Mouse (Mus musculus) midbrain, embryonic 13.5 days (tissue): ENCODE results near the gene Asl. TPM values are rescaled to one million over a fixed set of nuclear protein-coding genes. Genes with fewer than 3 reads are reported as not detected.

Experiments
- ATAC-seq: fragments of 200-750 bp; cut with Nextera tagmentation; 2 replicates; pipeline ENCODE4 v1.8.0; 2017; ENCODE audit warnings: mild to moderate bottlenecking, moderate TSS enrichment, moderate library complexity
- H3K27ac ChIP-seq: fragments of 300-500 bp; sonication (generic); 2 replicates; pipeline ENCODE4 v1.5.1; 2015; ENCODE audit warnings: inconsistent platforms, mild to moderate bottlenecking, moderate library complexity
- H3K27me3 ChIP-seq: fragments of 300-500 bp; sonication (generic); 2 replicates; pipeline ENCODE4 v1.6.1; 2015; ENCODE audit warnings: mild to moderate bottlenecking, inconsistent platforms
- H3K36me3 ChIP-seq: fragments of 300-500 bp; sonication (generic); 2 replicates; pipeline ENCODE4 v1.6.1; 2015; ENCODE audit warnings: mild to moderate bottlenecking, inconsistent platforms
- H3K4me1 ChIP-seq: fragments of 300-500 bp; sonication (generic); replicated peaks from 2 replicates; pipeline ENCODE4 v1.6.1; 2015; ENCODE audit warnings: inconsistent platforms
- H3K4me2 ChIP-seq: fragments of 300-500 bp; sonication (generic); replicated peaks from 2 replicates; pipeline ENCODE4 v1.6.1; 2015; ENCODE audit warnings: moderate library complexity, mild to moderate bottlenecking, inconsistent platforms
- H3K4me3 ChIP-seq: fragments of 300-500 bp; sonication (generic); replicated peaks from 2 replicates; pipeline ENCODE4 v1.5.1; 2015; ENCODE audit warnings: mild to moderate bottlenecking, inconsistent platforms
- H3K9ac ChIP-seq: fragments of 300-500 bp; sonication (generic); replicated peaks from 2 replicates; pipeline ENCODE4 v1.6.1; 2015; ENCODE audit warnings: mild to moderate bottlenecking, inconsistent platforms
- H3K9me3 ChIP-seq: fragments of 300-500 bp; sonication (generic); 2 replicates; pipeline ENCODE4 v1.6.1; 2016; ENCODE audit warnings: mild to moderate bottlenecking, inconsistent platforms
- WGBS: fragments of 180-500 bp; shearing (Covaris S2); methylation state at CpG from one replicate; pipeline ENCODE4 v1.1.7; 2015; 5-methylcytosine and 5-hydroxymethylcytosine counted together
- polyA plus RNA-seq: library from polyadenylated mRNA; unstranded; fragments of >200 nt; fragmentation: Nextera tagmentation; extraction: Ambion mirVana; gene quantifications from 2 replicates; pipeline ENCODE4 v1.2.1, GENCODE M21; 2015

Gene Asl
- polyA plus RNA-seq, 1 experiment from 2014 or later, result 30.4 TPM

GRCm38 (mm10) chr5:130059413-130060328, 30.6 kb upstream of the Asl start:
- H3K27me3 ChIP-seq, result no peaks in the 10 kb centered on the region
- no peak overlapping the region for H3K9ac ChIP-seq
- 67% methylated on average over 12 of the region's 12 CpGs for WGBS
- no peak overlapping the region for H3K4me3 ChIP-seq
- H3K4me1 ChIP-seq, result no peaks in the 10 kb centered on the region
- peaks cover 44% of the 10 kb centered on the region for H3K36me3 ChIP-seq
- no peak for ATAC-seq
- no peaks in the 10 kb centered on the region for H3K9me3 ChIP-seq
- no peak overlapping the region for H3K4me2 ChIP-seq
- no peak overlapping the region for H3K27ac ChIP-seq

- Histone ChIP-seq H3K9me3 (no peaks in the 10 kb centered on the region), H3K27ac (no peak overlapping the region), H3K4me1 (peaks cover 5% of the 10 kb centered on the region; the same call in 1 of the 2 replicates), H3K9ac (no peak overlapping the region), H3K36me3 (peaks cover 47% of the 10 kb centered on the region), H3K4me3 (no peak overlapping the region), H3K27me3 (no peaks in the 10 kb centered on the region), H3K4me2 (no peak overlapping the region)
- 97% methylated on average over 2 of the region's 2 CpGs for WGBS
- ATAC-seq, result no peak
Observed at GRCm38 (mm10) chr5:130056303-130056702, 27.3 kb upstream of the Asl start.

GRCm38 (mm10) chr5:130055688-130056087, 26.6 kb upstream of the Asl start:
- Histone ChIP-seq H3K36me3 (peaks cover 49% of the 10 kb centered on the region), H3K27ac (no peak overlapping the region), H3K4me3 (no peak overlapping the region), H3K4me1 (peaks cover 8% of the 10 kb centered on the region; the same call in 1 of the 2 replicates), H3K27me3 (no peaks in the 10 kb centered on the region), H3K9me3 (no peaks in the 10 kb centered on the region), H3K9ac (no peak overlapping the region), H3K4me2 (no peak overlapping the region)
- 92% methylated on average over 4 of the region's 4 CpGs for WGBS
- ATAC-seq, result no peak

- Histone ChIP-seq H3K27ac (no peak overlapping the region), H3K9me3 (no peaks in the 10 kb centered on the region), H3K9ac (no peak overlapping the region), H3K4me1 (peaks cover 12% of the 10 kb centered on the region; the same call in 1 of the 2 replicates), H3K36me3 (peaks cover 48% of the 10 kb centered on the region), H3K4me3 (no peak overlapping the region), H3K27me3 (no peaks in the 10 kb centered on the region), H3K4me2 (no peak overlapping the region)
- 94% methylated on average over 6 of the region's 6 CpGs for WGBS
- no peak for ATAC-seq
Observed at GRCm38 (mm10) chr5:130052955-130053354, 23.9 kb upstream of the Asl start.

GRCm38 (mm10) chr5:130052510-130052909, 23.5 kb upstream of the Asl start:
- Histone ChIP-seq H3K36me3 (peaks cover 48% of the 10 kb centered on the region), H3K4me2 (no peak overlapping the region), H3K27me3 (no peaks in the 10 kb centered on the region), H3K4me1 (peaks cover 12% of the 10 kb centered on the region; the same call in 1 of the 2 replicates), H3K9me3 (no peaks in the 10 kb centered on the region), H3K27ac (no peak overlapping the region; the same call in 1 of the 2 replicates), H3K4me3 (no peak overlapping the region), H3K9ac (no peak overlapping the region)
- 67% methylated on average over 5 of the region's 5 CpGs for WGBS
- ATAC-seq, result no peak

GRCm38 (mm10) chr5:130051073-130051860, 22.2 kb upstream of the Asl start:
- Histone ChIP-seq H3K27me3 (no peaks in the 10 kb centered on the region), H3K36me3 (peaks cover 60% of the 10 kb centered on the region), H3K9me3 (no peaks in the 10 kb centered on the region), H3K9ac (no peak overlapping the region), H3K4me3 (no peak overlapping the region), H3K4me1 (peaks cover 12% of the 10 kb centered on the region; the same call in 1 of the 2 replicates), H3K27ac (no peak overlapping the region), H3K4me2 (no peak overlapping the region)
- 87% methylated on average over 15 of the region's 15 CpGs for WGBS
- no peak for ATAC-seq

GRCm38 (mm10) chr5:130050416-130050815, 21.4 kb upstream of the Asl start:
- no peak overlapping the region for H3K4me3 ChIP-seq
- no peak overlapping the region for H3K4me2 ChIP-seq
- 45% methylated on average over 6 of the region's 6 CpGs for WGBS
- H3K27ac ChIP-seq, result no peak overlapping the region
- ATAC-seq, result no peak
- H3K4me1 ChIP-seq, result peaks cover 12% of the 10 kb centered on the region; the same call in 1 of the 2 replicates
- H3K9me3 ChIP-seq, result no peaks in the 10 kb centered on the region
- no peak overlapping the region for H3K9ac ChIP-seq
- H3K27me3 ChIP-seq, result no peaks in the 10 kb centered on the region
- H3K36me3 ChIP-seq, result peaks cover 64% of the 10 kb centered on the region

GRCm38 (mm10) chr5:130048786-130049520, 19.9 kb upstream of the Asl start:
- Histone ChIP-seq H3K27ac (no peak overlapping the region; the same call in 1 of the 2 replicates), H3K27me3 (no peaks in the 10 kb centered on the region), H3K4me1 (peaks cover 12% of the 10 kb centered on the region; the same call in 1 of the 2 replicates), H3K9ac (0 out of 2 replicates have a peak overlapping the region, but pooled peaks have one; percentile 14), H3K4me3 (no peak overlapping the region), H3K36me3 (peaks cover 67% of the 10 kb centered on the region), H3K4me2 (no peak overlapping the region), H3K9me3 (no peaks in the 10 kb centered on the region)
- ATAC-seq, result no peak
- 80% methylated on average over 15 of the region's 15 CpGs for WGBS

- H3K36me3 ChIP-seq, result peaks cover 79% of the 10 kb centered on the region
- no peak overlapping the region for H3K4me2 ChIP-seq
- H3K27me3 ChIP-seq, result no peaks in the 10 kb centered on the region
- no peak overlapping the region for H3K27ac ChIP-seq
- H3K4me3 ChIP-seq, result no peak overlapping the region
- ATAC-seq, result no peak
- H3K9ac ChIP-seq, result no peak overlapping the region
- H3K9me3 ChIP-seq, result no peaks in the 10 kb centered on the region
- WGBS, result 82% methylated on average over 6 of the region's 6 CpGs
- H3K4me1 ChIP-seq, result peaks cover 7% of the 10 kb centered on the region; the same call in 1 of the 2 replicates
Observed at GRCm38 (mm10) chr5:130047013-130047412, 18.0 kb upstream of the Asl start.

- no peaks in the 10 kb centered on the region for H3K27me3 ChIP-seq
- ATAC-seq, result no peak
- no peak overlapping the region for H3K4me2 ChIP-seq
- no peak overlapping the region for H3K27ac ChIP-seq
- 94% methylated on average over 10 of the region's 10 CpGs for WGBS
- peaks cover 82% of the 10 kb centered on the region for H3K36me3 ChIP-seq
- no peak overlapping the region for H3K9ac ChIP-seq
- no peaks in the 10 kb centered on the region for H3K9me3 ChIP-seq
- peaks cover 7% of the 10 kb centered on the region; the same call in 1 of the 2 replicates for H3K4me1 ChIP-seq
- no peak overlapping the region for H3K4me3 ChIP-seq
Observed at GRCm38 (mm10) chr5:130046589-130046988, 17.5 kb upstream of the Asl start.

- H3K4me2 ChIP-seq, result no peak overlapping the region
- H3K27ac ChIP-seq, result no peak overlapping the region
- peaks cover 81% of the 10 kb centered on the region for H3K36me3 ChIP-seq
- no peaks in the 10 kb centered on the region for H3K27me3 ChIP-seq
- peaks cover 7% of the 10 kb centered on the region; the same call in 1 of the 2 replicates for H3K4me1 ChIP-seq
- no peaks in the 10 kb centered on the region for H3K9me3 ChIP-seq
- no peak overlapping the region for H3K9ac ChIP-seq
- ATAC-seq, result no peak
- WGBS, result 67% methylated on average over 7 of the region's 7 CpGs
- H3K4me3 ChIP-seq, result no peak overlapping the region
Observed at GRCm38 (mm10) chr5:130046100-130046499, 17.1 kb upstream of the Asl start.
